Mouse (Mus musculus): ENCODE data around the gene Pdcd2.

The Pdcd2 gene

DNA sequence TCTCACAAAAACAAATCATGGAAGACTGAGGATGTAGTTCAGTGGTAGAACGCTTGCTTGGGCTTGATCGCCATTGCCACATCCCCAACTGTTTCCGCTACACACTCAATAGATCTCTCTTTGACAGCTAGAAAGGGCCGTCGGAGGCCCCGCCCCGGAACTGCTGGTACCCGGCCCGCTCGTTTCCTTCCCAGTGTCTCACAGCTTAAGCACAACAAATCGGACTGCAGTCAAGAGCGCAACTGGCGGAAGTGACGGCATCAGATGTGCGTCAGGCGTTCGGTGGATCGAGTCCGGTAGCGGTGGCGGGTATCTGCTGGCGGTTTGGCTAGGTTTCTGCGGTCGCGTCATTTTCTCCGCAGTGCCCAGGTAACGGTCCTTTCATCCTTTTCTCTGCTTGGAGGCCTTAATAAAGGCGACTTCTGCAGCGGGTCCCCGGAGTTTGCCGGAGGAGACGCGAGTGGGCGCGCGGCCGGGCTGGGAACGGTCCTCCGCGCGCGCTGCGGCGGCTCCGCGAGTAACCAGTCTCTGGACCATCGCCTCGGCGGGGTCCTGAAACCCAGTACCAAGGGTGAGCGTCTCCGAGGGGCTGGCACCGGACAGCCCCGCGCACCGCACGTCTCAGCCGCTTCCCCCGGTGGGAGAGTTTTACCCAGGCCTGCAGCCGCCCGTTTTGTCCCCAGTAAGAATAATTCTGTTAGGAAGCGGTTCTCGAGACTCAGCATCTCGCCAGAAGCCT is 27.3 kb downstream of the Pdcd2 start, which contains the start of the genes Psmb1 and Tbp:
Gene Psmb1 (minus strand): TSS at position 96 of the 739 bp plus-strand sequence.
Gene Tbp (plus strand): TSS at position 233 of the 739 bp plus-strand sequence.
- peak; percentile 98 for DNase-seq (ENCODE audit: low read depth, low spot score)

DNA sequence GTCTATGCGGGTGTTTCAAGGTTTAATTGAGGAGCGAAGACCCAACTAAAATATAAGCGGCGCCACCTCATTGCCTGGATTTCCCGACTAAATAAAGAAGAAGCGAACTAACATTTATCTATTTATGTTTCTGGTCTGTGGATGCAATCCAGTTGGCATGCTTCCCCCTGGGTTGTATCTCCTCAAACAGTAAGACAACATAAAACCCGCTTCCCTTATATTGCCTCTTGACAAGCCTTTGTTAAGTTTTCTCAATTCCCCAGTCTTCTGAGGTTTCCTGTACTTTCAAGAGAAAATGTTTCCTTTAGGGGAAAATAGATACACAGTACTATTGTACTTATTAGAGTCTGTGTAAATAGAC is 28.4 kb downstream of the Pdcd2 start:
- DNase-seq (ENCODE audit: low read depth, low spot score): peak; percentile 23

DNA sequence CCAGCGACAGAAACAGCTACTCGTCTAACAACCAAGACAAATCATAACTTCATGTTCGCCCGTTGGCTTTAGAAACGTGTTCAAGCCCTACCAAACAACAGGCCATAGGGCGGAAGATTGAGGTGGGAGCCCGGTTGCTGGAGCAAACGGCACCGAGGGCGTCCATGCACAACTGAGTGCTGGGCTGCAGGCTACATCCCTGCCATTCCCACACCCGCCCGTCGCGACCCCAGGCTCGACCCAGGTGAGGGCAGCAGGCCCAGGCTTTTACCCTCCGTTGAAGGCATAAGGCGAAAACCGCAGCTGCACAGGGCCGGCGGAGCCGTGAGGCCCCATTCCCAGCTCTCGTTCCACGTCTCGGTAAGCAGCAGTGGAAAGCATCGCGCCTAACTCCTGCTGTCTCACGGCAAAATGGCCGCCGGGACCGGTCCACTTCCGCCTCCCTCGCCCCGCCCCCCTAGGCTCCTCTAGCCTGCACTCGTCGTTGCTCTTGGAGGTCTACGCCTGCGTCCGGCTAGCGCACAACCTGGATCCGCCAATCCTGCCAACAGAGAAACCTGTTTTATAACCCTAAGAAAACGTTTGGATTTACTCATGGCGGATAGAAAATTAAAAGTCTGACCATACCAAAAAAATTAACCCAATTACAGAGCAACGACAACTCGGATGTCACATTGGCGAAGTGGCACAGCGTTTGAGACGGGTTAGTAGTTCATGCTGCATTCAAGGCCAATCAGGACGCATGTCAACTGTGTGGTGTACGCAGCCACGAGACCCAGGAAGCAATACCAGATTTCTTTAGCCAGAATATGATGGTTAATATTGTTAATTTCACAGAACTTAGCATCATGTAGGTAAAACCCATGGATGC is 29.0 kb downstream of the Pdcd2 start:
- DNase-seq (ENCODE audit: low read depth, low spot score): peak; percentile 93

DNA sequence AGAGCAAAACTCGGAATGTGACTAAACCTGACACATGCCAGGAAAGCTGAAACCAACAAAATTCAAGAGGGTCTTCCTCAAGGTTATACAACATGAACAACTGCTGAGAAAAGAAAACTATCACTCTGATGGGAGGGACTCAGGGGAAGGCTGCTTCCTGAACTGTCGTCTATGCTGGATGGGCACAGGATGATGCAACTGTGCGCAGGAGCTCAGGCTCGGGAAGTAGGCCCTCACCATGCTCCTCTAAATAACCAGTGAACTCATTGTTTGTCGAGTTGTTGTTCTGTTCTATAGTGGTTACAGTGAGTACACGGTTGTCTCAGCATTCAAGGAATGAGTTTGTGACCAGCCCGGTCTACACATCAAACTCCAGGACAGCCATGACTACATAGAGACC is 36.6 kb downstream of the Pdcd2 start:
- no peak for DNase-seq (ENCODE audit: low read depth, low spot score)

DNA sequence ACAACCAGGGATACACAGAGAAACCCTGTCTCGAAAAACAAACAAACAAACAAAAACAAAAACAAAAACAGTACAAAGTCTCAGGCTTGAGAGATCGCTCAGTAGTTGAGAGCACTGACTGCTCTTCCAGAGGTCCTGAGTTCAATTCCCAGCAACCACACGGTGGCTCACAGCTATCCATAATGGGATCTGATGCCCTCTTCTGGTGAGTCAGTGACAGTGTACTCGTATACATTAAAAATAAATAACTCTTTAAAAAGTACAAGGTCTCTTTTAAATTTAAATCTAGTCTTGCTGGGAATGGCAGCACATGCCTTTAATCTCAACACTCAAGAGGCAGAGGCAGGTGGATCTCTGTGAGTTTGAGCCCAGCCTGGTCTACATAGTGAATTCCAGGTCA is 54.4 kb downstream of the Pdcd2 start:
- DNase-seq (ENCODE audit: low read depth, low spot score): no peak
